Mouse (Mus musculus) layer of hippocampus, postnatal 14 days (tissue): ENCODE results near the gene Slc13a4. TPM values are rescaled to one million over a fixed set of nuclear protein-coding genes. Genes with fewer than 3 reads are reported as not detected.

Experiments used
- DNase-seq, 2 experiments: peaks; one replicate each; pipeline ENCODE4 v3.0.0; 2021 to 2022; ENCODE audit warnings: low spot score in 2 of 2, mixed read lengths in 1 of 2
- long read RNA-seq, 2 experiments: library from polyadenylated mRNA; stranded (forward); transcript quantifications; one replicate each; pipeline ENCODE4 v2.0.0; 2021
- total RNA-seq, 2 experiments: library from RNA; stranded (reverse); gene quantifications; 2 replicates each; pipeline ENCODE4 v1.2.3; 2021

The Slc13a4 gene
- total RNA-seq: 10 to 100 TPM in 1 of 2 experiments, 1 to 10 TPM in 1; 2.6 to 11.9 TPM
- long read RNA-seq, experiment 1, partial matches to known transcripts: 0 of 1 reads
- long read RNA-seq, experiment 1, other reads (novel, unspliced or antisense): 0 of 1 reads
- long read RNA-seq, experiment 2, transcript Slc13a4-201 (16 exons, 3,427 nt): major isoform, 5 of 8 reads
- long read RNA-seq, experiment 2, partial matches to known transcripts: 2 of 8 reads
- long read RNA-seq, experiment 2, other reads (novel, unspliced or antisense): 1 of 8 reads

GRCm38 (mm10) chr6:35308037-35308436 lies at the start of gene Slc13a4:
Gene Slc13a4 (minus strand): TSS chr6:35308131.
- no peak for DNase-seq

DNA sequence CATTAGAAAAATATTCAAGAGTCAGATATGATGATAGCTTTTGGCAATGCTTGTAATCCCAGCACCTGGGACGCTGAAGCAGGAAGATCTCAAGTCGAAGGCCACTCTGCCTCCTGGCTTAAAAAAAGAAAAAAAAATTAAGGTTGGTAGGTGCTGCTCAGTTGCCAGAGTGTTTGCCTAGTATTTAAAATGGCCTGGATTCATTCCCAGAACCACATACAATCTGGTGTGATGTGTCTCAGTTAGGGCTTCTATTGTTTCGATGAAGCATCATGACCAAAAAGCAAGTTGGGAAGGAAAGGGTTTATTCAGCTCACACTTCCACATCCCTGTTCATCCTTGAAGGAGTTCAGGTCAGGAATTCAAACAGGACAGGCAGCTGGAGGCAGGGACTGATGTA lies 47.4 kb upstream of the Slc13a4 start:
- peak in 1 of 2 experiments; percentile 8 for DNase-seq

DNA sequence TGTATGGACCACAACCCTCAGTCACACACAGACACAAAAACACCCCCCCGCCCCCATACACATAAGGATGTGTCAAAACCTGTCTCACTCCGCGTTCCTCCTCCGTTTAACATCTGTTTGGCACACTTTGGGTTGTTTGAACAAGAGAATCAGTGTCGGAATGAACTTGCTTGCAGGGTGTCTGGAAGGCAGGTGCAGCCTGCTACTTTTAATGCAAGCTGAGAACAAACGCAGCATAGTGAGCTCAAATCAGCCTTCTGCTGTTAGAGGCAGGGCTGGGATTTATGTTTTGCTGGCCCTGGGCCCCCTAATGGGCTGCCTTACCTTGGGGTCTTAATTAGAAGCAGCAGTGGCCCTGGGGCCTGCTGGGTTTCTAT lies 46.7 kb upstream of the Slc13a4 start:
- DNase-seq: peak; percentile 27 to 29

DNA sequence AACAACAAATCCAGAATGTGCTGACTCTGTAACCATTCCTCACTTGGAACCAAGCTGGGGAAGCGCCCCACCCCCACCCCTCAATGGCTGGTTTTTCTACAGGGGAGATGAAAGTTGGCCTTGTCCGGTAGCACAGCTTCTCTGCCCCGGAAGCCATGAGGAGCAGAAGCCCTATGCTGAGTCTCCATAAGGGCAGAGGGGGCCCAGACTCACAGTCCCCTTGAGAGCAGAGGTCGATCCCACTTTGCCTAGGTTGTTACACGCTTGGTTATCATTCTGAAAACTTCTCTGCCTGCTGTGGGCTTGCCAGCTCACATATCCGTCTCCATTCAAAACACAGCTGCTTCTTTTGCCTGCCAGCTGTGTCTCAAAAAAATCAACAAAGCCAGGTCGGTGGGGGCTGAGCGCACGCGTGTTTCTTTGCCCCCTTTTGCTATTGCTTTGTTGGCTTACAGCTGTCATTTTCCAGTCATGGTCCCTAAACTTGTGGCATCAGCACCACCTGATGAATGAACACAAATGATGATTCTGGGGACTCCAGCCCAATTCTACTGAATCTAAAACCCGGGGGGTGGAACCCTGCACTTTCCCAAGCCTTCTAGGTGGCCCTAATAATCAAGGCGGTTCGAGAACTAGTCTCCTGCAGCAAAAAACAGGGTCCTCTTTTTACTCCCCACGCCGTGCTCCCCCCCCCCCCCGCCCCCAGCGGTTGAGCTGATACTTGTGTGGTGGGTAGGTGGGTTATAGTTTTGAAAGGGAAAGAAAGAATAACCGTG lies 46.1 kb upstream of the Slc13a4 start:
- peak in 1 of 2 experiments; percentile 4 for DNase-seq

DNA sequence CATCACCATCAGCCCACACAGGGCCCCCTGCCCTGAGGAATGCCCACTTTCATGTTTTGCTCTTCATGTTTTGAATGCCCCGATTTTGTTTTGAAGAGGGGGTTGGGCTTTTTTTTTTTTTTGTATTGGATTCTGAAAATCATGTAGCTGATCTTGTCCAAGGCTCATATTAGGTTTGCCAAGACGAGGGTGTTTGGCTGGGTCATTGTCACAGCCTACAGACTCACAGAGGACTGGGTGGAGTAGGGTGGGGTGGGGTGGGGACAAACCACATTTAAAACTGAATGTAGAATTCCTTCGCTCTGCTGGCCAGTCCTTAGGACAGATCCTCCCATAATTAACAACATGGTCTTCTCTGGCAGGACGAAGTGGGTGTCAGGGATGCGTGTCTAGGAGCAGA lies 45.5 kb upstream of the Slc13a4 start:
- DNase-seq: no peak

DNA sequence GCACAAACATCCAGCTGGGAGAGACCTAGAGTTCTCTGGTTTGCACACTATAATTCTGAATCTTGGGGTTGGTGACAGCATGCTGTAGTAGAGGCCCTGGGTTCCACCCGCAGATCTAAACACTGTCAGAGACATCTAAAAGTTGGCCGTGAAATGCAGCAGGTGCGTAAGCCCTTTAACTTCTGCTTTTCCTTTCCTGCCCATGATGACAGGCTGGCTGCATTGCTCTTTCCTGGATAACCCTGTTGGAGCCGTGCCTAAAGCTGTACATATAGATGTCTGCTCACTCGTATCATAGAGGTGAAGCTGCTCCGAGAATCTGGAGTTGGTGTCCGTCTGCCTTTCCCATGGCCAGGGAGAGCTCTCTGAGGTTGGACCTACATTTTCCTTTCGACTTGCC lies 44.9 kb upstream of the Slc13a4 start:
- DNase-seq: no peak

DNA sequence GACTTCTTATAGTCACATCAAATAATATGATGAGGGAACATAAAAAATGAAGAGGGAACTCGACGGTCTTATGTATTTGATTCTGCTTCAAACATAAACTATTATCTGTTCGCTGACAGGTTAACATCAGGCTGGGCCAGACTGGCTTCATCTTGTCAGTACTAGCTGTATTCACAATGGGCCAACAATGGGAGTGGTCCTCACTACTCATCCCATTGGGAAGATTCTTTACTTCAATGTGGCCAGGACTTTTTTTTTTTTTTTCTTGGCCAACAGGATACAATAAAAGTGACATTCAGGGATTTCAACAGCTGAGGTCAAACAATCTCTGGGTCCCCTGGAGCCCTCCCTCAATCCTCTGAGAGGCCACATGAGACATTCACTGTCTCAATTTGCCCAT lies 43.9 kb upstream of the Slc13a4 start:
- no peak for DNase-seq

GRCm38 (mm10) chr6:35349784-35350183 lies 41.9 kb upstream of the Slc13a4 start:
- DNase-seq: peak; percentile 17 to 71

- no peak for DNase-seq
Observed at GRCm38 (mm10) chr6:35338640-35339039, 30.7 kb upstream of the Slc13a4 start.

GRCm38 (mm10) chr6:35337836-35338235 lies 29.9 kb upstream of the Slc13a4 start:
- no peak for DNase-seq

GRCm38 (mm10) chr6:35335452-35335851 lies 27.5 kb upstream of the Slc13a4 start:
- DNase-seq: no peak

- no peak for DNase-seq
Observed at GRCm38 (mm10) chr6:35334278-35334677, 26.3 kb upstream of the Slc13a4 start.

DNA sequence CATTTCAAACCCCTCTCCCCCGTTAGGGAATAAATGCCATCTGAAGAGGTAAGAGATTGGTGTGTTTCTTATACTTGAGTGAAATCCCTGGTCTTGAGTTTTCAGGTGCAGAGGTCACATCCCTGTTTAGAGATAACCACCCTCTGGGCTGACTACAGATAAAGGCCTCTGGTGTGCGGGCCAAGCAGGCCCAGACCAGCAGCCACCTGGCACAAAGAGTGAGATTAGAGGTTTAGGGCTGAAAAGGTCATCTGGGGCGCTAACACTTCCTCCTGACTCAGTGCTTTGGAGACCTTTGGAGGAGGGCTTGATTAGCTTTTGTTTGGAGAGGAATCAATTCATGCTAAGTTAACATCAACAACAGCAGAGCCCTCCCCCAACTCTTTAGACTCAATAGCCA lies 25.7 kb upstream of the Slc13a4 start:
- DNase-seq: no peak

DNA sequence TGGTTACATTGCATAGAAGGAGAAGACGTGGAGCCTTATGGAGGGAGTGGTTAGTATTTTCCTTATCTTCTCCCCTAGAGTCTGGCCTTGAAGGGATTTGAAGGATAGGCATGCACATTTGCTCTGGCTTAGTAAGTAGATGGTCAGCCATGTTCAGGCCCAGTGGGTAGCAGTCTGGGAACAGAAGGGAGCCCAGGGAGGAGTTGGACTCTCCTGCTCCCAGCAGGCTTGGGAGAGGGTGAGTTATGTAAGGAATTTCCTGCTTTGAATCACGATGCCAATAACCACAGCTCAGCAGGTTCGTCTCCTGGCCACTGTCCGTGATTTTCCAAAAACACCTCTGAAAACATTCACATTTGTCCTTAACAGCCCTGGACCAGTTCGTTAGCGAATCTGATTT lies 22.9 kb upstream of the Slc13a4 start:
- no peak for DNase-seq

GRCm38 (mm10) chr6:35329956-35330355 lies 22.0 kb upstream of the Slc13a4 start:
- DNase-seq: no peak

- peak; percentile 18 to 24 for DNase-seq
Observed at GRCm38 (mm10) chr6:35326111-35326515, 18.2 kb upstream of the Slc13a4 start, which contains the start of gene Fam180a. Gene Fam180a (minus strand): TSS chr6:35326141.

- no peak for DNase-seq
Observed at GRCm38 (mm10) chr6:35324306-35324705, 16.4 kb upstream of the Slc13a4 start.

DNA sequence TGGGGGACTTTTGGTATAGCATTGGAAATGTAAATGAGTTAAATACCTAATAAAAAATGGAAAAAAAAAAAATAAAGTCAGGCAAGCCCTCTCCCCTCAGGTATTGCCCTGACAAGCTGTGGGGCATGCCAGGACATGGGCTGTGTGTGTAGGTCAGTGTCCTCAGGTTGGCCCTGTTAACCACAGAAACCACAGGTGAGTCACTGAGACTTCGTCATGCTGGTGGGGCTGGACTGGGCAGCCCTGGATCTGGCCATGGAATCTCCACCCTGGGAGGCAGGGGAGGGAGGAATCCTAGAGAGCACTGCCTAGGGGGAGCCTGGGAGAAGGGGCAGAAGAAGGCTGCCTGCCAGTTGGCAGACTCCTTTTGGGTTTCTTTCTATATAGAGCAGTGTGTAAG lies 15.1 kb upstream of the Slc13a4 start:
- no peak for DNase-seq

- no peak for DNase-seq
Observed at GRCm38 (mm10) chr6:35321105-35321504, 13.2 kb upstream of the Slc13a4 start.

DNA sequence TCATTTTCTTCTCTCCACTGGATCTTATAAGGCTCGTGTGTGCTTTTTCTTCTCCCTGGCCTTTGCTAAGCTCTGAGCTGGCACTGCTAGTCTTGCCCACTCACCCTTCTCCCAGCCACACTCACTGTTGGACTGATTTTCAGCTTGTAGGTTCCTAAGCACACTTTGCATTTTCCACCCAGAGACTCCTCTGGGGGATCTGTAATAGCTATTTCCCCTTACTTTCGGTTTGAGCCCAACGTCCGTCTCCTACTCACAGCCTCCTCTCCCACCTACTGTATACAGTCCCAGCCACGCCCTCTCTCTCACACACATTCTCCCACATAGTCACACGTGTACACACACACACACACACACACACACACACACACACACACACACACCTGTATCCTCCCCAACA lies 11.9 kb upstream of the Slc13a4 start:
- no peak for DNase-seq

- no peak for DNase-seq
Observed at GRCm38 (mm10) chr6:35313520-35313919, 5.6 kb upstream of the Slc13a4 start.

GRCm38 (mm10) chr6:35309406-35309805 lies 1.5 kb upstream of the Slc13a4 start:
- DNase-seq: no peak

GRCm38 (mm10) chr6:35307136-35307535 lies 795 bp downstream of the Slc13a4 start:
- DNase-seq: no peak
